Mouse (Mus musculus): Measurements from ENCODE around the gene Tst. TPM values are rescaled to one million over a fixed set of nuclear protein-coding genes. Genes with fewer than 3 reads are reported as not detected.

The Tst gene
- polyA plus RNA-seq, 1 experiment from 2014 or later: 363 TPM

DNA sequence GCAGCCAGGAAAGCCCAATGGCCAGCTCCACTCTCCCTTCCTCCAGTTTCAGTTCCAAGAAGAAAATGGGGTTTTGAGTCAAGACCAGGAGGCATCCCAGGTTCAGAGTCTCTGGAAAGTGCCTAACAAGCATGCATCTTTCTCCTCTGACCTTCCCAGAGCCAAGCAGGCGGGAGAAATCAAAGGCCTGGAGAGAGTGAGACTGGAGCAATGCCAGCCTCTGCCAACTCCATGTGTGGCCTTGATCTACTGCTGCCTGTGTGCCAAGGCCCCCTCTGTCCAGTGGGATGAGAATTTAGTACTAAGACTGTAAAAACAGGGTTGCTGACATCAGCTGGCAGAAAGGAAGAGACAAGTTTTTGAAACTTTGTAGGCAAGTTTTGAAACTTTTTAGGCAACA lies 1.8 kb downstream of the Tst start:
- WGBS (ENCODE audit: insufficient replicate concordance): 25% methylated on average over 1 of the region's 1 CpGs
- Histone ChIP-seq H3K27me3 (ENCODE audit: insufficient read depth, low read length) (no peaks in the 10 kb centered on the region), H3K9me3 (ENCODE audit: low read length) (no peaks in the 10 kb centered on the region), H3K4me1 (ENCODE audit: insufficient read depth) (peaks cover 68% of the 10 kb centered on the region), H3K9ac (replicated peaks) (peak overlapping the region; percentile 93), H3K4me2 (ENCODE audit: low read depth, low read length) (peak overlapping the region; percentile 84), H3K4me3 (ENCODE audit: low read depth, low read length) (peak overlapping the region; percentile 89), H3K36me3 (replicated peaks; ENCODE audit: insufficient read depth, low read length) (peaks cover 8% of the 10 kb centered on the region; the same call in 1 of the 2 replicates), H3K27ac (ENCODE audit: low read depth) (peak overlapping the region; percentile 100)
- ATAC-seq (no peak), DNase-seq (peak; percentile 54)
- TF ChIP-seq CTCF (IDR thresholded peaks at IDR 0.05; ENCODE audit: low read depth) (no peak), EP300 (IDR thresholded peaks at IDR 0.05; ENCODE audit: low read depth) (no peak)

DNA sequence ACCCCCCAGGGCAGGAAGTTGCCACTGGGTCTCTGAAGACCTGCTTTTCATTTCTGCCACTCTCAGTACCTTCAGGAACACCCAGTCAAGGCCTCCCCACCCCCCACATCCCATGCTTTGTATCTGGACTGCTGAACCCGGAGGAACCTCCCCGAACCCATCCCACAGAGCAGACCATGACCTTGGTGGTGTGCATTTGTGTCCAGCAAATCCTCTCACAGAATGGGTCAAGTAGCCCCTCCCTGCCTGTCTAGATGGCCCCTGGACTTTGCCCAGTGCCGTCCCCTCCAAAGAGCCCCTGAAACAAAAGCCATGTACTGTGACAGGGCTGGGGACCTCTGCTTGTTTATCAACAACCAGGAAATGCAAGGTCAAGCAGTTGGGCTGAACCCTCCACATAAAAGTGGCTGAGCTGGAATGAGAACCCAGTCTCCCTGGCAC lies 2.4 kb downstream of the Tst start:
- DNase-seq (peak; percentile 69), ATAC-seq (peak; percentile 7; the same call in 1 of the 2 replicates)
- WGBS (ENCODE audit: insufficient replicate concordance): 45% methylated on average over 3 of the region's 3 CpGs
- peaks cover 62% of the 10 kb centered on the region for H3K4me1 ChIP-seq (ENCODE audit: insufficient read depth)
- H3K36me3 ChIP-seq (replicated peaks; ENCODE audit: insufficient read depth, low read length): peaks cover 9% of the 10 kb centered on the region; the same call in 1 of the 2 replicates
- H3K4me2 ChIP-seq (ENCODE audit: low read depth, low read length): peak overlapping the region; percentile 84
- H3K9me3 ChIP-seq (ENCODE audit: low read length): no peaks in the 10 kb centered on the region
- peak overlapping the region; percentile 89 for H3K4me3 ChIP-seq (ENCODE audit: low read depth, low read length)
- peak overlapping the region; percentile 93 for H3K9ac ChIP-seq (replicated peaks)
- no peaks in the 10 kb centered on the region for H3K27me3 ChIP-seq (ENCODE audit: insufficient read depth, low read length)
- TF ChIP-seq EP300 (IDR thresholded peaks at IDR 0.05; ENCODE audit: low read depth): no peak
- no peak for TF ChIP-seq CTCF (IDR thresholded peaks at IDR 0.05; ENCODE audit: low read depth)
- H3K27ac ChIP-seq (ENCODE audit: low read depth): peak overlapping the region; percentile 100

DNA sequence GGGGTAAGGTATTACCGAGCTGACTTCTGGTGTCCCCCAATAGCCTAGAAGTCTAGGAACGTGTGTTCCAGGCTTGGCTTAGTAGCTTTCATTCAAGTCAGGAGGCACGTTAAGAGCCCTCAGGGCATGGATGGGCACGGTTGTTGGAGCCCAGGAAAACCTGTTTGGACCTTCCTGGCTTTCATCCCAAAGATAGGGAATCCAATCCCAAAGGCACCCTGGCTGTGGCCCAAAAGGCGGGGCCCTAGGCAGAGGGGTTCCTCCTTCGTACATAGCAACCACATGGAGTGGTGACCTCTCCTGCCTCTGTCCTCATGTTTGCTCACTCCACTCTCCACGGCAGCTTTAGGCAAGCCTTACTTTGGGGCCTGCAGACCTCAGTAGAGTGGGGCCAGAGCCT lies 3.3 kb downstream of the Tst start:
- H3K4me2 ChIP-seq (ENCODE audit: low read depth, low read length): peak overlapping the region; percentile 84
- 56% methylated on average over 7 of the region's 7 CpGs for WGBS (ENCODE audit: insufficient replicate concordance)
- no peak for TF ChIP-seq CTCF (IDR thresholded peaks at IDR 0.05; ENCODE audit: low read depth)
- no peak for TF ChIP-seq EP300 (IDR thresholded peaks at IDR 0.05; ENCODE audit: low read depth)
- no peaks in the 10 kb centered on the region for H3K9me3 ChIP-seq (ENCODE audit: low read length)
- peak overlapping the region; percentile 16 for H3K9ac ChIP-seq (replicated peaks)
- H3K27me3 ChIP-seq (ENCODE audit: insufficient read depth, low read length): no peaks in the 10 kb centered on the region
- ATAC-seq (peak; percentile 24), DNase-seq (peak; percentile 79)
- H3K27ac ChIP-seq (ENCODE audit: low read depth): peak overlapping the region; percentile 100
- H3K36me3 ChIP-seq (replicated peaks; ENCODE audit: insufficient read depth, low read length): peaks cover 9% of the 10 kb centered on the region; the same call in 1 of the 2 replicates
- H3K4me1 ChIP-seq (ENCODE audit: insufficient read depth): peaks cover 53% of the 10 kb centered on the region
- peak overlapping the region; percentile 2; the same call in 1 of the 2 replicates for H3K4me3 ChIP-seq (ENCODE audit: low read depth, low read length)

DNA sequence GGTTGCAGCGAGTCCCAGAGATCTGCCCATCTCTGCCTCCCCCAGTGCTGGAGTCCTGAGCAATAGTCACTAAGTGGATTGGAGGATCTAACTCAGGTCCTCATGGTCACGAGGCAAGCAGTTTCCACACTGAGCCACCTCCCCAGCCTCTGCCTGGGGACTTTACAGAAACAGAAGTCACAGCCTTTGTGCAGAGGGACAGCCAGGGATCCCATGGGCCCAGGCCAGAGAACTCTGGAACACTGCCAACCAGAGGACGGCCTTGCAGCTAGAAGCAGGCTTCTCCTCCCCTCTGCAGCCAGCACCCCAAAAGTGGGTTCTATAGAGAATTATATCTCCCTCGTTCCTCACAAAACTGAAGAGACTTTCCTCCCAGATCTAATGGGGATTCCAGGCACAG lies 3.8 kb downstream of the Tst start:
- H3K4me3 ChIP-seq (ENCODE audit: low read depth, low read length): no peak overlapping the region; the same call in 1 of the 2 replicates
- peaks cover 9% of the 10 kb centered on the region; the same call in 1 of the 2 replicates for H3K36me3 ChIP-seq (replicated peaks; ENCODE audit: insufficient read depth, low read length)
- H3K27me3 ChIP-seq (ENCODE audit: insufficient read depth, low read length): no peaks in the 10 kb centered on the region
- DNase-seq: peak; percentile 64
- peak overlapping the region; percentile 100 for H3K27ac ChIP-seq (ENCODE audit: low read depth)
- H3K4me2 ChIP-seq (ENCODE audit: low read depth, low read length): peak overlapping the region; percentile 84
- ATAC-seq: no peak
- TF ChIP-seq CTCF (IDR thresholded peaks at IDR 0.05; ENCODE audit: low read depth) (no peak), EP300 (IDR thresholded peaks at IDR 0.05; ENCODE audit: low read depth) (no peak)
- peak overlapping the region; percentile 16; the same call in 1 of the 2 replicates for H3K9ac ChIP-seq (replicated peaks)
- H3K9me3 ChIP-seq (ENCODE audit: low read length): no peaks in the 10 kb centered on the region
- peaks cover 48% of the 10 kb centered on the region for H3K4me1 ChIP-seq (ENCODE audit: insufficient read depth)
- WGBS (ENCODE audit: insufficient replicate concordance): 36% methylated on average over 4 of the region's 4 CpGs

DNA sequence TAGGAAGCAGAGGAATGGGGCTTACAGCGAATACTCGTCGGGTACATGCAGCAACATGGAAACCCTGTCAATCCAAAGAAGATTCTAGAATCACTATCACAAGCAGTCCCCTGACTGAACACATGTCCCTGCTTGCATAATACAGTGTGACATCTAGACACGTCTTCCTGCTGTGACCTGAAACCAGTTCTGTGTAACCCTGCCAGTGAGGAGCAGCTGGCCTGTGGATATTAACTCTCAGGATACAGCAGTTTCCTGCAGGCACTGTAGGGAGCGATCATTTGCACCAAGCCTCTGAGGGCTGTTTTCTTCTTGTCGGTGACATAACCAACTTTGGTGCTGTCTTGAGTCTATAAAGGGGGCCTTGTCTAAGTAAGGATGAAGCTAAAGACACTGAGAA lies 4.4 kb downstream of the Tst start:
- Histone ChIP-seq H3K27me3 (ENCODE audit: insufficient read depth, low read length) (no peaks in the 10 kb centered on the region), H3K4me2 (ENCODE audit: low read depth, low read length) (peak overlapping the region; percentile 84), H3K4me1 (ENCODE audit: insufficient read depth) (peaks cover 48% of the 10 kb centered on the region), H3K9ac (replicated peaks) (0 out of 2 replicates have a peak overlapping the region, but pooled peaks have one; percentile 16), H3K4me3 (ENCODE audit: low read depth, low read length) (no peak overlapping the region), H3K27ac (ENCODE audit: low read depth) (peak overlapping the region; percentile 100), H3K9me3 (ENCODE audit: low read length) (no peaks in the 10 kb centered on the region), H3K36me3 (replicated peaks; ENCODE audit: insufficient read depth, low read length) (peaks cover 9% of the 10 kb centered on the region; the same call in 1 of the 2 replicates)
- no peak for TF ChIP-seq EP300 (IDR thresholded peaks at IDR 0.05; ENCODE audit: low read depth)
- no peak for TF ChIP-seq CTCF (IDR thresholded peaks at IDR 0.05; ENCODE audit: low read depth)
- WGBS (ENCODE audit: insufficient replicate concordance): 50% methylated on average over 6 of the region's 6 CpGs
- no peak for DNase-seq
- no peak for ATAC-seq

DNA sequence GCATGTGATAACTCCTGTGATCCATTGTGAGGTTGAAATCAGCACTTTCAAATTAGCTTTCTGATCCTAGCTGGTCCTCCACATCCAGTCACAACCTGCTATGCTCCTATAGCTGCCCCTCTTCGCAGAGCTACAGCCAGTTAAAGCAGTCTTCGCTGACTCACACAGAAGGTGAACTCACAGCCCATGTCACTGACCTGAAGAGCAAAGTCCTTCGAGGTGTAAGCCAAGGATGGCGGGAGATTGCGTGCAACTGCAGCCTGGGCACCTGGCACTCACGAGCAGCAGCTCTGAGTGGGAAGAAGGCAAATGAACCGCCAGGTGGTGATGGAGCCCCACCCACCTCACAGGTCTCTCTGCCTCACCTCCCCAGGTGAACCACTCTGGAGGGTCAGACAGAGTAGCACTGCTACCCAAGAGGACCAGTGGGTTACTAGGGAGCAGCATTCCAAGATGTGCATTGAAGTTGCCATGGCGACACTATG lies 10.2 kb downstream of the Tst start, which contains the start of gene Tex33:
TSS of gene Tex33 (minus strand) at position 435 of the 485 bp plus-strand sequence.
- H3K27me3 ChIP-seq (ENCODE audit: insufficient read depth, low read length): no peaks in the 10 kb centered on the region
- H3K36me3 ChIP-seq (replicated peaks; ENCODE audit: insufficient read depth, low read length): peaks cover 9% of the 10 kb centered on the region; the same call in 1 of the 2 replicates
- TF ChIP-seq CTCF (IDR thresholded peaks at IDR 0.05; ENCODE audit: low read depth): no peak
- TF ChIP-seq EP300 (IDR thresholded peaks at IDR 0.05; ENCODE audit: low read depth): no peak
- H3K4me3 ChIP-seq (ENCODE audit: low read depth, low read length): no peak within 1 kb of the TSS
- 80% methylated on average over 8 of the region's 8 CpGs for WGBS (ENCODE audit: insufficient replicate concordance)
- no peak within 1 kb of the TSS for H3K4me2 ChIP-seq (ENCODE audit: low read depth, low read length)
- DNase-seq (no peak), ATAC-seq (no peak)
- H3K9ac ChIP-seq (replicated peaks): no peak within 1 kb of the TSS
- H3K9me3 ChIP-seq (ENCODE audit: low read length): no peaks in the 10 kb centered on the region
- H3K27ac ChIP-seq (ENCODE audit: low read depth): no peak within 1 kb of the TSS
- 0 out of 2 replicates have a peak, but pooled peaks cover under 1% of the 10 kb centered on the region for H3K4me1 ChIP-seq (ENCODE audit: insufficient read depth)
